Mouse (Mus musculus) central nervous system, embryonic 18 days (tissue): ENCODE results near the gene Fgfr4. TPM values are rescaled to one million over a fixed set of nuclear protein-coding genes. Genes with fewer than 3 reads are reported as not detected.

Source experiments
- polyA plus RNA-seq: library from polyadenylated mRNA; depleted of rRNA; stranded (reverse); fragments of >200 nt; gene quantifications from 2 replicates; pipeline ENCODE4 v1.2.3, GENCODE M21; 2012; rRNA removed

Fgfr4 gene
- 1.5 TPM in 2 replicates for polyA plus RNA-seq

DNA sequence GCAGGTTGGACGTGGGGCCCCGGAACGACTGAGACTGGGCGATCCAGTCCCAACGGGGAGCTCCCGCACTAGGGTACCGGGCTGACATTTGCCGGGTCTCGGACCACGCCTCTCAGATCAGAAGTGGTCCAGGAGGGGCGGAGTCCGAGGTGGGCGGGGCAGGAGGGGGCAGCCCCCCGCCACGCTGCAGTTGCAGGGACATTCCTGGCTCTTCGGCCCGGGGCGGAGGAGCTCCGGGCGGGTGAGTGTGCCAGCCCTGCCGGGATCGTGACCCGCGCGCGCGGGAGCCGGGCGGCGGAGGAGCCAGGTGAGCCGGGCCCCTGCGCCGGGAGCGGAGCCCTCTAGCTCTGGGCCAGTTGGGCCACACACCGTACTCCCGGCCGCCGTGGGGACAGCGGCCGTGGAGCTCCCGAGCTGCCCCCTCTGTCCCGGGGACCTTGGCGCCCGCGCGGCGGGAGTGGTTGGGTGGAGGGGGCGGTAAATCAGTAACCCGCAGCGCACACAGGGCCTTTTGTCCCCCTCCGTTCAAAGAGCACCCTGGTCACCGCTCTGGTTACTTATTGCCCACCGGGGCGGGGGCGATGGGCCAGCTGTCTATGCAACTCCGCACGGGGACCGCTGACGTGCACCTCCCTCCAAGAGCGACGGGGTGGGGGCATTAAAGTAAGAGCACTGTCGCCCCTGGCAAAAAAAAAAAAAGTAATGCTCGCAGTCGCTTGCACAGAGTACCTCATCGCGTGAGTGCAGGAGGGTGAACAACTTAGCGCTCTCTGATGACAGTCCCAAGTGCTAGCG, at the start of gene Fgfr4:
Gene Fgfr4 (plus strand): TSS at position 20 of the 795 bp plus-strand sequence.

DNA sequence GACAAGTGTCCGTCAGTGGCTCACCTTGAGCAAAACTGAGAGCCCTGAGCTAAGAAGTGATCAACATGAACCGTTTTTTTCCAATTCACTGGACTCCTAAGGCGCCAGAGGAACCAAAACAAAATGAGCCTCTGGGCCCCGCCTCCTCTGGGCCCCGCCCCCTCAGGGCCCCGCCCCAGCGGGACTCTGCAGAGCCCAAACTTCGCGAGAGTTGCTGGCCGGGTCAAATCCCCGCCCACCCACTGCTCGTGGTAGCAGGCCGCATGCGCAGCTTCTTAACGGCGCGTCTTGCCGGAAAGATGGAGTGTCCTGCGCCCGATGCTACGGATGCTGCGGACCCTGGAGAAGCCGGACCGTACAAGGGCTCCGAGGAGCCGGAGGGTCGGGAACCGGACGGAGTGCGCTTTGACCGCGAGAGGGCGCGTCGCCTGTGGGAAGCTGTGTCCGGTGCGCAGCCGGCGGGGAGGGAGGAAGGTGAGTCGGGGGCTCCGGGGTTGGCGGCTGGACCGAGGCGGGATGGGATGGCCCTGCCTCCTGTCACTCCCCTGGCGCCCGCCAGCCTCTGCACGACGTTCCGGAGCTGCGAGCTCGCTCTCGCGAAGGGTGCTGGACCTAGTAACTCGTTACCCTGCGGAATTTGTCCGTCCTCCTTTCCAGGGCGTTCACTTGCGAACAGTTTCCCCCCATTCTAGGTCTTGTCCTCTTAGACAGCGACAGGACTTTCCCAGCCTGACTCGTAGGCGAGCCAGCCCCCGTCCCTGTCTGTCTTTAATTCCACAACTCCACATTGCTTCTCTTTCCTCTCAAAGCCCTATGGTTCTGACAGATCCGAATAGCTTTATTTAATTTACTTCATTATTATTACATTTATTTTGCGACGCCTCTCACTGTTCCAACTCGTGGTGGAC, 47.1 kb upstream of the Fgfr4 start, which contains the start of gene Zfp346:
Gene Zfp346 (plus strand): TSS at position 267 of the 908 bp plus-strand sequence.

DNA sequence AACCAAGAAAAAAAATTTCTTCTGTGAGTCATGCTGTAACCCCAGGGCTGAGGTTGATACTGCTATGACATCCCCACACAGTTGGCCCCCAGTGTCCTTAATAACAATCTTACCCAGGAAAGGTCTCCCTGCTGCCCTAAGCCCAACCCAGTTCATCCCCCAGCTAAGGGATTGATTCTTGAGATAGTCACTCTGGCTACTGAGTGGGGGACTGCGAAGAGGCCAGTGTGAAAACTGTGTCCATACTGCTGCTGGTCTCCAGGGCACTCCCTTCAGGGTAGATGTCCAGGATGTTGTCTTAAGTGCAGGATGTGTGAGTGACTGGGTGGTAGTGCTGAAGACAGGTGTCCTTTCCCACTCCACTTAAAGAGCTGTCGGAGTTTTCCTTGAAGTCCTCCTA, 19.0 kb upstream of the Fgfr4 start, which contains the start of gene Gm17617:
Gene Gm17617 (minus strand): TSS at position 101 of the 400 bp plus-strand sequence.

DNA sequence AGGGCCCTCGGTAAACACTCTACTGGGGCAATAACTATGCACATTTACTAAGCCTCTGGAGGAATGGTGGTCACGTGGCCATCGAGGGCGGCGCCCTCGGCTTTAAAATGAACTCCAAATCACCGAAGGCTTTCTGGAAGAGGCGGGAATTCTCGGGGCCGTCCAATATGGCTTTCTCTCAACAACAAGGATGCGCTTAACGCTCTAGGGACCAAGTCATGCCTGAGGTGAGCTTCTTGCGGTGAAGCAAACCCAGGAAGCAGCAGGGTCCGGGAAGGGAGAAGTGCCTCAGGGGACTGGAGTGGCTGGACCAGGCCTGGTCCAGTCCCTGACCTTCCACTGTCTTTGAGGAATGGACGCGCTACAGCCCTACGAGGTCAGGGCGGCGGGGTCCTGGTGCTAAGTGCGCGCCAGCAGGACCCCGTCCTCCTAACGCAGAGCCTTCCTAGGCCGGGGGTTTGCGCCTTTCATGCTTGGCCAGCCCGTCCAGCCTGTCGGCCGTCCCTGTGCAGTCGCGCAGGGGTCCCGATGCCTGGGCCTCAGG, 57.3 kb downstream of the Fgfr4 start, which contains the start of gene Nsd1:
Gene Nsd1 (plus strand): TSS at position 134 of the 544 bp plus-strand sequence.

Other genes starting within 250 kb of the Fgfr4 start
- 33.7 and 36.3 TPM in 2 replicates for gene Unc5a, start 203.2 kb upstream of the Fgfr4 start, polyA plus RNA-seq
- 0.62 and 0.76 TPM in 2 replicates for gene Hk3, start 131.3 kb upstream of the Fgfr4 start, polyA plus RNA-seq
- gene Uimc1, start 52.3 kb upstream of the Fgfr4 start, polyA plus RNA-seq = 19.7 and 22.1 TPM in 2 replicates
- 44.1 and 47.4 TPM in 2 replicates for gene Zfp346, start 47.3 kb upstream of the Fgfr4 start, polyA plus RNA-seq
- not detected in 2 replicates for gene Gm17617, start 19.1 kb upstream of the Fgfr4 start, polyA plus RNA-seq
- 36.5 and 38.0 TPM in 2 replicates for gene Nsd1, start 57.1 kb downstream of the Fgfr4 start, polyA plus RNA-seq
- 238 and 239 TPM in 2 replicates for gene Prelid1, start 167.9 kb downstream of the Fgfr4 start, polyA plus RNA-seq
- 146 and 152 TPM in 2 replicates for gene Rab24, start 169.3 kb downstream of the Fgfr4 start, polyA plus RNA-seq
- gene Mxd3, start 177.2 kb downstream of the Fgfr4 start, polyA plus RNA-seq = 15.4 and 18.9 TPM in 2 replicates
- gene Lman2, start 210.1 kb downstream of the Fgfr4 start, polyA plus RNA-seq = 47.5 and 48.6 TPM in 2 replicates
- gene Rgs14, start 217.1 kb downstream of the Fgfr4 start, polyA plus RNA-seq = 2.0 and 2.5 TPM in 2 replicates
- gene Slc34a1, start 245.5 kb downstream of the Fgfr4 start, polyA plus RNA-seq = 0.13 TPM in 1 of 2 replicates, not detected in the other